Mouse (Mus musculus) thymus, adult 2 months (tissue): ENCODE measurements around the gene Galr3.

Experiments used
- CTCF ChIP-seq: fragments of 200-500 bp; IDR thresholded peaks from 2 replicates; pipeline ENCODE4 v1.5.1; 2012; ENCODE audit warnings: mild to moderate bottlenecking, control low read depth, low read length, moderate library complexity, borderline replicate concordance; ENCODE audit not compliant: control insufficient read depth, poor library complexity, insufficient read depth; ENCODE audit errors: extremely low read depth
- POLR2A ChIP-seq: fragments of 200-500 bp; IDR thresholded peaks from 2 replicates; pipeline ENCODE4 v1.6.1; 2012; ENCODE audit warnings: mild to moderate bottlenecking, low read length, control low read depth, moderate library complexity; ENCODE audit not compliant: control insufficient read depth, poor library complexity, insufficient read depth; ENCODE audit errors: extremely low read depth

DNA sequence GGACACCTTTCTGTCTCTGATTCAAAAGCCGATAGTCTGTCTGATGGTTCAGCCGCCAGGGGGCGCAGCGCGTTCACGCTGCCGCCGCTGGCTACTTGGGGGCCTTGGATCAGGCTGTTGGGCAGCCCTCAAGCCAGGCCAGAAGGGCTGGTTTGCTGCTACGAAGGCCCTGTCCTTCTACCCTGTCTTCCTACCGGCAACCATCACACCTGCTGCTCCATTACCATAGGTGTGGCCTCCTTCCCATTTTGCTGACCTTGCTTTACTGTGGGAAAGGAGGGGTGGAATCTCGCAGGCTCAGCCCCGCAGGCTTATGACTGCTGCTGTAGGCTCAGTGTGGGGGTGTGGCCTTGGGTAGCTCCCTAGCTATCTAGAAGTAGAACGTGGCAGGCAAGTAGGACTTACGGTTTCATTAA lies 3.8 kb upstream of the Galr3 start:
- TF ChIP-seq CTCF (peak; percentile 96), POLR2A (no peak)
